Mouse (Mus musculus): ENCODE results near the gene Trmt112. TPM values are rescaled to one million over a fixed set of nuclear protein-coding genes. Genes with fewer than 3 reads are reported as not detected.

Gene Trmt112
- polyA plus RNA-seq, 1 experiment from 2014 or later = 68.6 TPM

- peaks cover 24% of the 10 kb centered on the region for H3K4me1 ChIP-seq (ENCODE audit: insufficient read depth)
- H3K27ac ChIP-seq (ENCODE audit: low read depth) = 0 out of 2 replicates have a peak overlapping the region, but pooled peaks have one; percentile 89
- no peak for ATAC-seq
- 60% methylated on average over 5 of the region's 5 CpGs for WGBS (ENCODE audit: insufficient replicate concordance)
- no peaks in the 10 kb centered on the region for H3K9me3 ChIP-seq (ENCODE audit: low read length)
- H3K4me3 ChIP-seq (ENCODE audit: low read depth, low read length) = peak overlapping the region; percentile 60; the same call in 1 of the 2 replicates
- no peak for TF ChIP-seq EP300 (IDR thresholded peaks at IDR 0.05; ENCODE audit: low read depth)
- no peak for TF ChIP-seq CTCF (IDR thresholded peaks at IDR 0.05; ENCODE audit: low read depth)
- H3K9ac ChIP-seq (replicated peaks) = no peak overlapping the region; the same call in 1 of the 2 replicates
- H3K36me3 ChIP-seq (replicated peaks; ENCODE audit: insufficient read depth, low read length) = peaks cover 8% of the 10 kb centered on the region
- no peak for DNase-seq
- H3K27me3 ChIP-seq (ENCODE audit: insufficient read depth, low read length) = no peaks in the 10 kb centered on the region
- peak overlapping the region; percentile 100 for H3K4me2 ChIP-seq (ENCODE audit: low read depth, low read length)
Observed at GRCm38 (mm10) chr19:6949951-6950350, 40.5 kb downstream of the Trmt112 start.

- Histone ChIP-seq H3K36me3 (replicated peaks; ENCODE audit: insufficient read depth, low read length) (peaks cover 11% of the 10 kb centered on the region), H3K9me3 (ENCODE audit: low read length) (no peaks in the 10 kb centered on the region), H3K27ac (ENCODE audit: low read depth) (peak overlapping the region; percentile 89), H3K9ac (replicated peaks) (peak overlapping the region; percentile 64), H3K4me1 (ENCODE audit: insufficient read depth) (peaks cover 24% of the 10 kb centered on the region), H3K27me3 (ENCODE audit: insufficient read depth, low read length) (no peaks in the 10 kb centered on the region), H3K4me3 (ENCODE audit: low read depth, low read length) (peak overlapping the region; percentile 60), H3K4me2 (ENCODE audit: low read depth, low read length) (peak overlapping the region; percentile 100)
- WGBS (ENCODE audit: insufficient replicate concordance) = under 1% methylated on average over 28 of the region's 28 CpGs
- peak; percentile 11; the same call in 1 of the 2 replicates for ATAC-seq
- peak; percentile 47 for DNase-seq
- TF ChIP-seq EP300 (IDR thresholded peaks at IDR 0.05; ENCODE audit: low read depth) = no peak
- no peak for TF ChIP-seq CTCF (IDR thresholded peaks at IDR 0.05; ENCODE audit: low read depth)
Observed at GRCm38 (mm10) chr19:6950613-6951153, 41.2 kb downstream of the Trmt112 start.

GRCm38 (mm10) chr19:6951381-6951968 lies 42.0 kb downstream of the Trmt112 start:
- Histone ChIP-seq H3K9me3 (ENCODE audit: low read length) (no peaks in the 10 kb centered on the region), H3K27me3 (ENCODE audit: insufficient read depth, low read length) (no peaks in the 10 kb centered on the region), H3K27ac (ENCODE audit: low read depth) (peak overlapping the region; percentile 89), H3K4me1 (ENCODE audit: insufficient read depth) (peaks cover 24% of the 10 kb centered on the region), H3K4me2 (ENCODE audit: low read depth, low read length) (peak overlapping the region; percentile 100), H3K4me3 (ENCODE audit: low read depth, low read length) (peak overlapping the region; percentile 60), H3K9ac (replicated peaks) (peak overlapping the region; percentile 64), H3K36me3 (replicated peaks; ENCODE audit: insufficient read depth, low read length) (peaks cover 11% of the 10 kb centered on the region)
- ATAC-seq = peak; percentile 85
- 0% methylated on average over 35 of the region's 35 CpGs for WGBS (ENCODE audit: insufficient replicate concordance)
- DNase-seq = peak; percentile 89
- peak; percentile 62 for TF ChIP-seq EP300 (IDR thresholded peaks at IDR 0.05; ENCODE audit: low read depth)
- no peak for TF ChIP-seq CTCF (IDR thresholded peaks at IDR 0.05; ENCODE audit: low read depth)

- 3% methylated on average over 31 of the region's 31 CpGs for WGBS (ENCODE audit: insufficient replicate concordance)
- peaks cover 21% of the 10 kb centered on the region for H3K4me1 ChIP-seq (ENCODE audit: insufficient read depth)
- ATAC-seq = peak; percentile 43
Observed at GRCm38 (mm10) chr19:6951994-6952711, 42.7 kb downstream of the Trmt112 start.

GRCm38 (mm10) chr19:6952712-6953037 lies 43.2 kb downstream of the Trmt112 start:
- Histone ChIP-seq H3K36me3 (replicated peaks; ENCODE audit: insufficient read depth, low read length) (peaks cover 17% of the 10 kb centered on the region), H3K27ac (ENCODE audit: low read depth) (peak overlapping the region; percentile 89), H3K9me3 (ENCODE audit: low read length) (no peaks in the 10 kb centered on the region), H3K4me1 (ENCODE audit: insufficient read depth) (peaks cover 21% of the 10 kb centered on the region), H3K4me3 (ENCODE audit: low read depth, low read length) (peak overlapping the region; percentile 60), H3K9ac (replicated peaks) (peak overlapping the region; percentile 64), H3K4me2 (ENCODE audit: low read depth, low read length) (peak overlapping the region; percentile 100), H3K27me3 (ENCODE audit: insufficient read depth, low read length) (no peaks in the 10 kb centered on the region)
- TF ChIP-seq CTCF (IDR thresholded peaks at IDR 0.05; ENCODE audit: low read depth) = no peak
- no peak for TF ChIP-seq EP300 (IDR thresholded peaks at IDR 0.05; ENCODE audit: low read depth)
- WGBS (ENCODE audit: insufficient replicate concordance) = 14% methylated on average over 3 of the region's 3 CpGs
- DNase-seq (no peak), ATAC-seq (no peak)

More at GRCm38 (mm10) chr19:6951994-6952711, 42.7 kb downstream of the Trmt112 start:
- peak; percentile 78 for DNase-seq
- 0 out of 2 replicates have a peak, but pooled peaks have one; percentile 7 for TF ChIP-seq EP300 (IDR thresholded peaks at IDR 0.05; ENCODE audit: low read depth)
- no peak for TF ChIP-seq CTCF (IDR thresholded peaks at IDR 0.05; ENCODE audit: low read depth)
- peaks cover 12% of the 10 kb centered on the region for H3K36me3 ChIP-seq (replicated peaks; ENCODE audit: insufficient read depth, low read length)
- peak overlapping the region; percentile 64 for H3K9ac ChIP-seq (replicated peaks)
- peak overlapping the region; percentile 60 for H3K4me3 ChIP-seq (ENCODE audit: low read depth, low read length)
- no peaks in the 10 kb centered on the region for H3K27me3 ChIP-seq (ENCODE audit: insufficient read depth, low read length)
- H3K9me3 ChIP-seq (ENCODE audit: low read length) = no peaks in the 10 kb centered on the region
- H3K4me2 ChIP-seq (ENCODE audit: low read depth, low read length) = peak overlapping the region; percentile 100
- peak overlapping the region; percentile 89 for H3K27ac ChIP-seq (ENCODE audit: low read depth)

- Histone ChIP-seq H3K4me2 (ENCODE audit: low read depth, low read length) (no peak overlapping the region), H3K9me3 (ENCODE audit: low read length) (no peaks in the 10 kb centered on the region), H3K4me3 (ENCODE audit: low read depth, low read length) (no peak overlapping the region), H3K36me3 (replicated peaks; ENCODE audit: insufficient read depth, low read length) (peaks cover 21% of the 10 kb centered on the region), H3K4me1 (ENCODE audit: insufficient read depth) (peaks cover 21% of the 10 kb centered on the region), H3K27ac (ENCODE audit: low read depth) (no peak overlapping the region), H3K27me3 (ENCODE audit: insufficient read depth, low read length) (no peaks in the 10 kb centered on the region), H3K9ac (replicated peaks) (no peak overlapping the region)
- TF ChIP-seq CTCF (IDR thresholded peaks at IDR 0.05; ENCODE audit: low read depth) = peak; percentile 68
- TF ChIP-seq EP300 (IDR thresholded peaks at IDR 0.05; ENCODE audit: low read depth) = no peak
- DNase-seq (peak; percentile 58), ATAC-seq (no peak)
- 76% methylated on average over 9 of the region's 9 CpGs for WGBS (ENCODE audit: insufficient replicate concordance)
Observed at GRCm38 (mm10) chr19:6954046-6954445, 44.5 kb downstream of the Trmt112 start.
